Mouse (Mus musculus): ENCODE data around the gene Pdcl.

DNA sequence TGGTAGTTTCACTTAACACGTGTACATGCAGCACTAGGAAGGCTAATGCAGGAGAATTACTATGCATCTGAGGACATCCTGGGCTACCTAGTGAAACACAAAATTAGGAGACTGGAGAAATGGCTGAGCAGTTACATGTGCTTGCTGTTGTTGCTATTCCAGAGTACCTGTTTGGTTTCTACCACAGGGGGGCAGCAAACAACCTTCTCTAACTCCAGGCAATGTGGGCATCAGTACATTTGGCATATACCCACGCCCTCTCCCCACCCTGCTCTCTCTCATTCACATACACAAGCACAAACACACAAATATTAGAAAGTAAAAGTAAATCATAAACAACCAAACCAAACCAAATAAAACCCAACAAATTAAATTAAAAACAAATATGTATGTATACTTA is 21.1 kb upstream of the Pdcl start:
- TF ChIP-seq POLR2A (IDR thresholded peaks at IDR 0.05; ENCODE audit: borderline replicate concordance, insufficient read depth, low read length) (no peak), CTCF (IDR thresholded peaks at IDR 0.05; ENCODE audit: borderline replicate concordance, insufficient read depth, low read depth, low read length) (peak; percentile 67)

All from cerebellum, adult 2 months (tissue).